Mouse (Mus musculus) stomach, embryonic 15.5 days (tissue): ENCODE data around the gene Ceacam20. TPM values are rescaled to one million over a fixed set of nuclear protein-coding genes. Genes with fewer than 3 reads are reported as not detected.

Experiments used
- polyA plus RNA-seq: library from polyadenylated mRNA; unstranded; fragments of >200 nt; fragmentation: Nextera tagmentation; extraction: Ambion mirVana; gene quantifications from 2 replicates; pipeline ENCODE4 v1.2.1, GENCODE M21; 2015

The Ceacam20 gene
- polyA plus RNA-seq, 1 experiment from 2014 or later = 0.15 TPM

Other genes starting within 250 kb of the Ceacam20 start
- 161 and 181 TPM in 2 replicates for gene Tomm40, start 250.0 kb upstream of the Ceacam20 start, polyA plus RNA-seq
- 129 and 136 TPM in 2 replicates for gene Nectin2, start 214.9 kb upstream of the Ceacam20 start, polyA plus RNA-seq
- 129 and 151 TPM in 2 replicates for gene Bcam, start 194.4 kb upstream of the Ceacam20 start, polyA plus RNA-seq
- 24.3 and 24.6 TPM in 2 replicates for gene Cblc, start 168.6 kb upstream of the Ceacam20 start, polyA plus RNA-seq
- 8.9 and 10.4 TPM in 2 replicates for gene Bcl3, start 142.6 kb upstream of the Ceacam20 start, polyA plus RNA-seq
- gene Gm19345, start 113.4 kb upstream of the Ceacam20 start, polyA plus RNA-seq = 0.39 TPM in 1 of 2 replicates, not detected in the other
- 0.09 TPM in 1 of 2 replicates, not detected in the other for gene Ceacam16, start 104.1 kb upstream of the Ceacam20 start, polyA plus RNA-seq
- 0.64 and 1.1 TPM in 2 replicates for gene Ceacam19, start 77.4 kb upstream of the Ceacam20 start, polyA plus RNA-seq
- gene Pvr, start 44.3 kb upstream of the Ceacam20 start, polyA plus RNA-seq = 12.8 and 13.9 TPM in 2 replicates
- 2.7 and 3.1 TPM in 2 replicates for gene Igsf23, start 14.7 kb upstream of the Ceacam20 start, polyA plus RNA-seq
- gene Nlrp9b, start 26.1 kb downstream of the Ceacam20 start, polyA plus RNA-seq = not detected in 2 replicates
- not detected in 2 replicates for gene Vmn1r91, start 134.3 kb downstream of the Ceacam20 start, polyA plus RNA-seq
- gene Gm16442, start 157.2 kb downstream of the Ceacam20 start, polyA plus RNA-seq = not detected in 2 replicates
- not detected in 2 replicates for gene Vmn1r93, start 173.7 kb downstream of the Ceacam20 start, polyA plus RNA-seq
- gene Vmn1r94, start 203.0 kb downstream of the Ceacam20 start, polyA plus RNA-seq = not detected in 2 replicates
- not detected in 2 replicates for gene Vmn1r95, start 228.3 kb downstream of the Ceacam20 start, polyA plus RNA-seq
- not detected in 2 replicates for gene Gm6164, start 240.2 kb downstream of the Ceacam20 start, polyA plus RNA-seq